Mouse (Mus musculus): ENCODE measurements at regions not wholly inside any gene's neighbourhood (a gene's known extent, or its start where the extent isn't known, plus 50 kb on each side); places are given as distances from the start of the nearest gene placed in this dataset.
A peak's percentile ranks its signal among the peaks of the same experiment; 100 is the strongest.

DNA sequence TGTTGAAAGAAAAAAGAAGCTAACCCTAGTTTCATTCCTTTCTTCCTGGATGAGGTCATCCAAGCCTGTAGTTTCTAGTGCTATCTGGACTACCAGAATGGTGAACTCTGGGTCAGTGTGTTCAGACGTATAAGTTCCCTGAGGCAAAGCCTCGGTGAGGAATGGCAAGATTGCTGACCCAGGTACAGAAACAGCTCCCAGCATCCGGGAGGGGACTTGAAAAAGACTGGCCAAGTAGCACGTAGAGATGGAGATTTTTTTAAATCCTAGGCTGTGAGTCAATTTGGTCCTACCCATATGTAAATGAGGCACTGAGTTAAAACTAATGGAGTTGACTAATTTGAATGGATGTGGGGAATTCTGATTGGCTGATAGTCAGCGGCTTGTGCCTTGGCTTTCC is 55.0 kb upstream of the Gm11084 start:
- Histone ChIP-seq H3K27me3 (ENCODE audit: control insufficient read depth, insufficient read depth, low read length, poor library complexity, severe bottlenecking) (no peaks in the 10 kb centered on the region), H3K36me3 (ENCODE audit: control insufficient read depth, insufficient read depth, low read length, poor library complexity, severe bottlenecking) (no peaks in the 10 kb centered on the region)
- DNase-seq (ENCODE audit: low read depth, low spot score): no peak

DNA sequence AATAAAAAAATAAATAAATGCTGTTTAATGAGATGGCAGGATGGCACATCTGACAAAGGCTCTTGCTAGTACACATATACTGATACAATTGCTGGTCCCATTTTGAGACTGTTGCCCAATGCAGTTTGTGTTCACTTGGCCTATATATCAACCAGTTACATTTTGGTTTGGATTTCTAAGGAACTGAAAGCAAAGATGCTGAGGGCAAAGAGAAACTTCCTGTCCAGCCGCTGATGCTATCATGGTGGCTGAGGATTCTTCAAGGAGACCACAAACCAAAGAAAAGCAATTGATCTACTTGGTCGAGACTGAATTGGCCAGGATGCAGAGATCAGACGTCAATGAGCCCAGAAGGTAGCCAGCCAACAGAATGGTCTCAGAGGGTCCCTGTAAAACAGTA is 53.5 kb upstream of the Gm11084 start:
- H3K27me3 ChIP-seq (ENCODE audit: control insufficient read depth, insufficient read depth, low read length, poor library complexity, severe bottlenecking): no peaks in the 10 kb centered on the region
- DNase-seq (ENCODE audit: low read depth, low spot score): peak; percentile 51
- H3K36me3 ChIP-seq (ENCODE audit: control insufficient read depth, insufficient read depth, low read length, poor library complexity, severe bottlenecking): no peaks in the 10 kb centered on the region

DNA sequence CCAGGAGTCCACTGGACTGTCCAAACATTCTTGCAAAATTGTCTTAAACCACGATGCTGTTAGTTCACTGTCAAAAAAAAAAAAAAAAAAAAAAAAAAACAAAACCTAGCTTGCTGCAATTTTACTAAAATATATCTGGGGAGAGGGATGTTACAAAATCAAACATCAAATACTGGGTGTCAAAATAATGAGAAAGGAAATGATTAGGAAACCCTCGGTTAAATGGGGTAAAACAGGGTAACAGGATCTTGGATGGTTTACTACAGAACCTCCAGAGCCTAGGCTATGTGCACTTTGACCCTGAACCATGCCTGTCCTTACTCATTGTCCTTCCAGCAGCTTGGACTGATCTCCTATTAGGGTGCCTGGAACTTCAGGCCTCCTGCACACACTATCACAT is 52.8 kb upstream of the Gm11084 start:
- H3K27me3 ChIP-seq (ENCODE audit: control insufficient read depth, insufficient read depth, low read length, poor library complexity, severe bottlenecking): no peaks in the 10 kb centered on the region
- no peak for DNase-seq (ENCODE audit: low read depth, low spot score)
- H3K36me3 ChIP-seq (ENCODE audit: control insufficient read depth, insufficient read depth, low read length, poor library complexity, severe bottlenecking): no peaks in the 10 kb centered on the region

DNA sequence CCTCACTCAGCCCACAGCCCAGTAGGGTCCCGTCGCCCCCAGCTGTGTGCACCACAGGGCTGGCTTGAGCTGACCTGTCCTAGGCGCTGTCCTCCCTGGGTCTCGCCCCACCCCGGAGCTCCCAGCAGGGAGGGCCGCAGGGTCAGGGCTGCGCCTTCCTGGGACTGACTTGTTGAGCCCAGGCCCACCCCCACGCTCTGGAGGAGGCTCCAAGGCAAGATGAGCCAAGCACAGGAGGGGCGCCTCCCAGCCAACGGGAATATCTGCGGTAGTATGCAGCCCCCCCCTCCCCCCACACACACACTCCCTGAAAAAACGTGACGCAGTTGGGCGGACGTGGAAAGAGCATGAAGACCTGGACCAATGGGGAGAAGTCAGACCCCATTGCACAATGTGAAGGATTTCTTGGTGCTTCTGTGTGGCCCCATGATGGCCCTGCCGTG is 51.8 kb upstream of the Gm11084 start:
- no peak for DNase-seq (ENCODE audit: low read depth, low spot score)
- Histone ChIP-seq H3K27me3 (ENCODE audit: control insufficient read depth, insufficient read depth, low read length, poor library complexity, severe bottlenecking) (no peaks in the 10 kb centered on the region), H3K36me3 (ENCODE audit: control insufficient read depth, insufficient read depth, low read length, poor library complexity, severe bottlenecking) (no peaks in the 10 kb centered on the region)

DNA sequence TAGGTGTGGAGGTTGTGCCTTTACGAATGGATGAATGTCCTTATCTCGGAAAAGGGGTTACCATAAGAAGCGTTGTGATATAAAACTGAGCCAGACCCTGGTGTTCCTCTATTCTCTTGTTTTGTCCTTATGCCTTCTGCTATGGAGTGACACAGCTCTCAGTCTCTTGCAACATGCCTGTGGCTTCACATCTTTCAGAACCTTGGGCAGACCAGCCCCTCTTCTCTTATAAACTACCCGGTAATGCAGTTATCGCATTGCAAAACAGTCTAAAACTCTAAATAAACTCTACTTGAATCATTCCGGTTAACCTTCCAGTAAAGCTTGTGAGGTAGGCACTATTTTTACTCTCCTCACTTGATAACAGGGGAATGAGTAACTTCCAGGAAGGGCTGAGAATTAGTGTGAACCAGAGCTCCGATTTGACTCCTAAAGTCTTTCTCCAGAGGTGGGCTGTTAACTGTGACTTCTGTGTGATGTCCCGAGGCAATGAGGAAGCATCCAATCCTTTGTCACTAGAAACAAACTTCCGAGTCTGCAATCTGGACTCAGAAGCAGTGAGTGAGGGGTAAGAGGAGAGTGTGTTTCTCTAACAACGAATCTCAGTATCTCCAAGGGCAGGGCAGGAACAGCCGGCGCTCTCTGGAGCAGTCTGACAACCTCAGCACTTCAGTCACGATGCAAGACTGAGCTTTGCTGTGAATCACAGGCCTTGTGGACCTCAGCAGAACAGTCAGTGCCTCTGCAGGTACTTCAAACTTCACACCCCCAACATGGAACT is 50.9 kb upstream of the Gm11084 start:
- Histone ChIP-seq H3K36me3 (ENCODE audit: control insufficient read depth, insufficient read depth, low read length, poor library complexity, severe bottlenecking) (no peaks in the 10 kb centered on the region), H3K27me3 (ENCODE audit: control insufficient read depth, insufficient read depth, low read length, poor library complexity, severe bottlenecking) (no peaks in the 10 kb centered on the region)
- DNase-seq (ENCODE audit: low read depth, low spot score): no peak

Measured in splenic B cell, adult 2 months (primary cell).